Mouse (Mus musculus) limb, embryonic 11.5 days (tissue): ENCODE measurements around the gene Klk9. TPM values are rescaled to one million over a fixed set of nuclear protein-coding genes. Genes with fewer than 3 reads are reported as not detected.

Experiments
- ATAC-seq: fragments of 200-750 bp; cut with Nextera tagmentation; 2 replicates; pipeline ENCODE4 v1.8.0; 2017; ENCODE audit warnings: low read depth; ENCODE audit not compliant: insufficient number of reproducible peaks, low FRiP score, low TSS enrichment
- DNase-seq: peaks from one replicate; pipeline ENCODE4 v3.0.0-alpha.2; 2015; ENCODE audit warnings: low spot score
- H3K27ac ChIP-seq: fragments of 300-500 bp; sonication (generic); replicated peaks from 2 replicates; pipeline ENCODE4 v1.5.1; 2014; ENCODE audit warnings: low read depth, mild to moderate bottlenecking, low read length
- H3K27me3 ChIP-seq: fragments of 300-500 bp; sonication (generic); 2 replicates; pipeline ENCODE4 v1.6.1; 2014; ENCODE audit warnings: mild to moderate bottlenecking, low read length, mixed read lengths; ENCODE audit not compliant: control insufficient read depth, insufficient read depth
- H3K36me3 ChIP-seq: fragments of 300-500 bp; sonication (generic); 2 replicates; pipeline ENCODE4 v1.6.1; 2014; ENCODE audit warnings: mild to moderate bottlenecking, low read length, moderate library complexity, mixed read lengths; ENCODE audit not compliant: control insufficient read depth, insufficient read depth
- H3K4me1 ChIP-seq: fragments of 300-500 bp; sonication (generic); 2 replicates; pipeline ENCODE4 v1.6.1; 2014; ENCODE audit warnings: low read length, mixed read lengths; ENCODE audit not compliant: control insufficient read depth, insufficient read depth
- H3K4me2 ChIP-seq: fragments of 300-500 bp; sonication (generic); 2 replicates; pipeline ENCODE4 v1.6.1; 2014; ENCODE audit warnings: low read depth, mild to moderate bottlenecking, moderate library complexity; ENCODE audit not compliant: severe bottlenecking
- H3K4me3 ChIP-seq: fragments of 300-500 bp; sonication (generic); 2 replicates; pipeline ENCODE4 v1.5.1; 2014; ENCODE audit warnings: low read depth, low read length
- H3K9ac ChIP-seq: fragments of 300-500 bp; sonication (generic); 2 replicates; pipeline ENCODE4 v1.6.1; 2014; ENCODE audit warnings: mild to moderate bottlenecking, low read length
- H3K9me3 ChIP-seq: fragments of 300-500 bp; sonication (generic); 2 replicates; pipeline ENCODE4 v1.6.1; 2016; ENCODE audit warnings: low read length; ENCODE audit not compliant: control insufficient read depth
- WGBS: fragments of 180-500 bp; shearing (Covaris S2); extraction: QIAGEN DNeasy Blood & Tissue Kit; methylation state at CpG from one replicate; pipeline ENCODE4 v1.1.7; 2014; 5-methylcytosine and 5-hydroxymethylcytosine counted together
- polyA plus RNA-seq: library from polyadenylated mRNA; unstranded; fragments of >200 nt; fragmentation: Nextera tagmentation; extraction: Ambion mirVana; gene quantifications from 2 replicates; pipeline ENCODE4 v1.2.1, GENCODE M21; 2014

Klk9 gene
- polyA plus RNA-seq, 1 experiment from 2014 or later: not detected

DNA sequence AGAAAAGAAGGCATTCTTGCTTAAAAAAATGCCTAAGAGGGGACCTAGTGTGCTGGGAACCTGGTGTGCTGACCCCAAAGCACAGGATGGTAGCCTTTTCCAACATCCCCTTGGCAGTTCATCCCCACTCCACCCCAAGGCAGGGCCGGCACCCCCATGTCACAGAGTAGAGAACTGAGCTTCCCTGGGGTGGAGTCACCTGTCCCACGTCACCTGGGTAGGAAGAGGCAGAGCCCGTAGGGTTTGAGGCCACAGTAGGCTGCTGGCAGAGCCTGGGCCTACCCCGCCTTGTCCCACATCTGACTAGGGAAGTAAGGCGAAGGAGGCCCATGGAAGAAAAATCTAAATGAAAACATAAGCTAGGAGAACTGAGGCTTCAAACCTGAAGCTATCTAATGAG is 17.3 kb upstream of the Klk9 start, which contains the start of gene Klk11:
Gene Klk11, plus strand, starts transcription at position 241 of the 400 bp plus-strand sequence.
- Histone ChIP-seq H3K27ac (no peak within 1 kb of the TSS), H3K4me1 (no peaks in the 10 kb centered on the region), H3K27me3 (no peaks in the 10 kb centered on the region), H3K9ac (no peak within 1 kb of the TSS), H3K9me3 (no peaks in the 10 kb centered on the region), H3K36me3 (no peaks in the 10 kb centered on the region), H3K4me3 (no peak within 1 kb of the TSS), H3K4me2 (no peak within 1 kb of the TSS)
- DNase-seq: peak; percentile 17
- no peak for ATAC-seq
- 87% methylated on average over 5 of the region's 5 CpGs for WGBS

DNA sequence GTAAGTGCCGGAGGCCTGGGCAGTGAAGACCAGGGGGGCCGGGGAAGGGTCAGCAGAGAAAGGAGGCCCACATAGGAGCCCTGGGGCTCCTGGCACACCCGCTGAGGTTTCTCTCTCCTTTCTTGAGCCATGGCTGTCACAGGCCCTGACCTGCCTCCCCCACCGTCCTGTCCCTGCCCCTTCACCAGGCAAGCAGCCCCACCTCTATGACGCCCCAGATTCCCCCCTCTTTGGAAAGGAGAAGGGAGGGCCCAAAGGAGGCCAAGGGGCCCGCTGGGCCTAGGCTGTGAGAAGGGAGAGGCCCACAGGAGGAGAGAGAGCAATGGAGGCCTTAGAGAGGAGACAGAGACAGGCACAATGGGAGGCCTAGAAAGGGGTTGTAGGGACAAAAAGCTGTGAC is 16.9 kb upstream of the Klk9 start:
- ATAC-seq: no peak
- Histone ChIP-seq H3K4me1 (no peaks in the 10 kb centered on the region), H3K4me3 (no peak overlapping the region), H3K36me3 (no peaks in the 10 kb centered on the region), H3K27ac (no peak overlapping the region), H3K27me3 (no peaks in the 10 kb centered on the region), H3K9me3 (no peaks in the 10 kb centered on the region), H3K9ac (no peak overlapping the region), H3K4me2 (no peak overlapping the region)
- DNase-seq: no peak
- WGBS: 60% methylated on average over 6 of the region's 6 CpGs

DNA sequence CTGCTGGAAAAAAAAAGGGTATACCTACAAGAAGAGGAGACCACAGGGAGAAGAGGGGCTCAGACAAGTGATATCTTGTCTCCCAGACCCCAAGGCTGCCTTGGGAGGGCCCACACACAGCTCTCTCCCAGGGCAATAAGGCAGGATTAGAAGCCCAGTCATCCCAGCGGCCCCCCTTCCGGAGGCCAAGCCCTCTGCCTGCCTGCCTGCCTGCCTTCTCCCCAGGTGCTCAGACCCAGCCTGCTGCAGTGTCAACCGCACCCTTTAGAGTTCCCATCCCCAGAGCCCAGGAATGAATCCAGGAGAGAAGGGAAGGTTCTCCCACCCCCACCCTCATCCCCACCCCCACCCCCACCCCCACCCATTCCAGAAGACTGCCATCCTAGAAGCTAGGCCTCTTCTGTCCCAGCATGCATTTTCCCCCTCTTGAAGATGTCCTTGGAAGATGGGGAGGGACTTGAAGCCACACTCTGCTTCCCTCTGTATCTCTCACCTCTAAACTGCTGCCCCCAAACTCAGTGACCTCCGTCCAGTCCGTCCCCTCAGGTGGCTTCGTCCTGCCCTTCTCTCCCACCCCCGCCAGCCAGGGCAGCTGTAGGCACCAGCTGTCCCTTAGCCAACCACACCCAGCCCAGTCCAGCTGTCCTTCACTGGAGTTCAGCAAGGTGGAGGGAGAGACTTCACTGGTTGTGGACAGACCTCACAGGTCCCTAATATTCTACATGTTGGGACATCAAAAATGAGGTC is 16.2 kb upstream of the Klk9 start:
- no peaks in the 10 kb centered on the region for H3K36me3 ChIP-seq
- H3K4me2 ChIP-seq: no peak overlapping the region
- H3K27ac ChIP-seq: no peak overlapping the region
- no peaks in the 10 kb centered on the region for H3K4me1 ChIP-seq
- WGBS: 45% methylated on average over 7 of the region's 7 CpGs
- H3K9me3 ChIP-seq: no peaks in the 10 kb centered on the region
- H3K9ac ChIP-seq: no peak overlapping the region
- peak; percentile 21 for DNase-seq
- no peak overlapping the region for H3K4me3 ChIP-seq
- H3K27me3 ChIP-seq: no peaks in the 10 kb centered on the region
- ATAC-seq: no peak

DNA sequence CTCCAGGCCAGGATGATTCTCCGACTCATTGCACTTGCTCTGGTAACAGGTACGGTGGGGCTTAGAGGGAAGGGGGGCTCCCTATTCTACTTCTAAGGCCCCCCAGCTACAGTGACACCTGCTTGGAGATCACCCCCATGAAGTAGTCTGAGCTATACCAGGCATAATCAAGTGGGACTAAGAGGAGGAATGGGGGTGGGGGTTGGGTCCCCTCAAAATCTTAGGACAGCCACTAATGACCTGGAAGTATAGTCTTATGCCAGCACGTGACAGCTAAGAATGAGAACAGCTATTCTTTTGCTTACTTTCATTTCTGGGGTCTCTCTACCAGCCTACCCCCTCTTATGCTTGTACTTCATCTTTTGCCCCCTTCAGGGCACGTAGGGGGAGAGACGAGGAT is 15.2 kb upstream of the Klk9 start:
- Histone ChIP-seq H3K36me3 (no peaks in the 10 kb centered on the region), H3K27me3 (no peaks in the 10 kb centered on the region), H3K9me3 (no peaks in the 10 kb centered on the region), H3K4me3 (no peak overlapping the region), H3K27ac (no peak overlapping the region), H3K9ac (no peak overlapping the region), H3K4me2 (no peak overlapping the region), H3K4me1 (no peaks in the 10 kb centered on the region)
- DNase-seq (no peak), ATAC-seq (no peak)
- 77% methylated on average over 5 of the region's 5 CpGs for WGBS

DNA sequence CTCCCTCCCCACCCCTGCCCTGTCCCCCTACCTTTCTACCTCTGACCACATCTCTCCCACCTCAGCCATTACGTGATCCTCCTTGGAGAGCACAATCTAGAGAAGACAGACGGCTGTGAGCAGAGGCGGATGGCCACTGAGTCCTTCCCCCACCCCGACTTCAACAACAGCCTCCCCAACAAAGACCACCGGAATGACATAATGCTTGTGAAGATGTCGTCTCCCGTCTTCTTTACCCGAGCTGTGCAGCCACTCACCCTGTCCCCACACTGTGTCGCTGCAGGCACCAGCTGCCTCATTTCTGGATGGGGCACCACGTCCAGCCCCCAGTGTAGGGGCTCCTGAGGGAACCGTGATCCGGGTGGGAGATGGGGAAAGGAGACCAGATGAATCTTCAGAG is 14.3 kb upstream of the Klk9 start:
- H3K9me3 ChIP-seq: no peaks in the 10 kb centered on the region
- DNase-seq: peak; percentile 13
- H3K36me3 ChIP-seq: no peaks in the 10 kb centered on the region
- ATAC-seq: no peak
- 89% methylated on average over 12 of the region's 12 CpGs for WGBS
- no peak overlapping the region for H3K27ac ChIP-seq
- no peak overlapping the region for H3K9ac ChIP-seq
- H3K4me3 ChIP-seq: no peak overlapping the region
- H3K4me1 ChIP-seq: no peaks in the 10 kb centered on the region
- no peaks in the 10 kb centered on the region for H3K27me3 ChIP-seq
- H3K4me2 ChIP-seq: no peak overlapping the region

DNA sequence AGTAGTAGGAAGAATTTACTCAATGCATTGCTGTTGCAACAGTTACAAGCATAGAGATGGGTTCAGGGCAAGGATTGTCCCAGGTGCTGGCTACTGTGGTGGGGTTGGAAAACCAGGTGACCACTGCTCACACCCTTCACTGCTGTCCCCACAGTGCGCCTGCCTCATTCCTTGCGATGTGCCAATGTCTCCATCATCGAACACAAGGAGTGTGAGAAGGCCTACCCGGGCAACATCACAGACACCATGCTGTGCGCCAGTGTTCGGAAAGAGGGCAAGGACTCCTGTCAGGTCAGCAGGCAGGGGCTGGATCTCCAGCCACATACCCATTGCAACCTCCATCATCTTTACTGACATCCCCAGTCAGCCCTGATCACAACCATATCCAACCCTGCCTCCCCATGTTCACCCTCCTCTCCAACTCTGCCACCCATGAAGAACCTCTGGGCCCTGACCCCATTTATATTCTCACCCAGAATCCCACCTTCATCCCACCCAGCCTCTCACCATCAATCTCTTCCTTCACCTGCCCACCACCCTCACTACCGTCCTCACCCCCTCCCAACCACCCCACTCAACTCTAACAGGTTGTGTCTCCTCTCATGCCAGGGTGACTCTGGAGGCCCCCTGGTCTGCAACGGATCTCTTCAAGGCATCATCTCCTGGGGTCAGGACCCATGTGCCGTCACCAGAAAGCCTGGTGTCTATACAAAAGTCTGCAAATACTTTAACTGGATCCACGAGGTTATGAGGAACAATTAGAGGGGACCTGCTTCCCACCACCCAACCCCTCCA is 13.3 kb upstream of the Klk9 start:
- Histone ChIP-seq H3K9me3 (no peaks in the 10 kb centered on the region), H3K36me3 (no peaks in the 10 kb centered on the region), H3K27me3 (peaks cover 3% of the 10 kb centered on the region; the same call in 1 of the 2 replicates), H3K27ac (no peak overlapping the region), H3K4me1 (peaks cover 3% of the 10 kb centered on the region; the same call in 1 of the 2 replicates), H3K4me3 (no peak overlapping the region), H3K9ac (no peak overlapping the region), H3K4me2 (no peak overlapping the region)
- 85% methylated on average over 10 of the region's 10 CpGs for WGBS
- DNase-seq: peak; percentile 10
- no peak for ATAC-seq

DNA sequence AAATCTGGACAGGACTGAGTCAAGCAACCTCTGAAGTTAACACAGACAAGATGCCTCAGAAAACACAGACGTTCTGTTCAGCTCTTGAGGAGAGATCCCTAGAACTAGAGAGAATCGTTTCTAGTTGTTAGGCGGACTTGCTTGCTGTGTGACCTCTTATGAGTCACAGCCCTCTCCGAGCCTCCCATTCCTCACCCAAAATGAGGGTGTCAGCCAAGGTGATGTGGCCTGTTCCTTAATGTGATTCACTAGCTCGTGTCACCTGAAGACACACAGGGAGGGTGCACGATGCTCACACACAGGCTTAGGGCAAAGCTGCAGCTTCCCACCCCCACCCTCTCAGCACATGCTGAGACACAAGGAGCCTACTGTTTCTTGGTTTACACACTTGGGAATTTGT is 11.4 kb upstream of the Klk9 start:
- ATAC-seq (no peak), DNase-seq (no peak)
- Histone ChIP-seq H3K9ac (no peak overlapping the region), H3K4me3 (no peak overlapping the region), H3K36me3 (no peaks in the 10 kb centered on the region), H3K4me1 (peaks cover 3% of the 10 kb centered on the region; the same call in 1 of the 2 replicates), H3K9me3 (no peaks in the 10 kb centered on the region), H3K27ac (no peak overlapping the region), H3K27me3 (peaks cover 6% of the 10 kb centered on the region; the same call in 1 of the 2 replicates), H3K4me2 (no peak overlapping the region)
- 68% methylated on average over 6 of the region's 6 CpGs for WGBS

DNA sequence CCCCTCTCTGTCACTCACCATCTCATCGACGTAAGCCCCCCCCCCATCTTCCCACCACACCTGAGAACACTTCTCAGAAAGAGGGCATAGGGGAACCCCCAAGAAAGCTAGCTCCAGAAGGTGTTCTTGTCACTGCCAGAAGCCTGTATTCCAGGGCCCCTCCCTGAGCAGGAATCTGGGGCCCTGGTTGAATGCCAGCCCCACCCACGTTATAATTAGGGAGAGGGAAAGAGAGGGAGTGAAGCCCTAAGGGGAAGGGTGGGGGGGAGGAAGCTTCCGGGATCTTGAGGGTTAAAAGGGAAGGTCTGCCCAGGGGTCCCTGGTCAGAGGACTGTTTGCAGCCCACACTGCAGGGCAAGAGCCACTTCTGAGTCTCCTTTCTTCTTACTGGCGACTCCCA is 10.9 kb upstream of the Klk9 start, which contains the start of gene Klk10:
Gene Klk10, plus strand, starts transcription at position 290 of the 400 bp plus-strand sequence.
- Histone ChIP-seq H3K4me2 (no peak within 1 kb of the TSS), H3K27me3 (peaks cover 6% of the 10 kb centered on the region; the same call in 1 of the 2 replicates), H3K4me3 (no peak within 1 kb of the TSS), H3K27ac (no peak within 1 kb of the TSS), H3K9me3 (no peaks in the 10 kb centered on the region), H3K36me3 (no peaks in the 10 kb centered on the region), H3K9ac (no peak within 1 kb of the TSS), H3K4me1 (peaks cover 3% of the 10 kb centered on the region; the same call in 1 of the 2 replicates)
- no peak for DNase-seq
- ATAC-seq: no peak
- 43% methylated on average over 5 of the region's 5 CpGs for WGBS
